Mouse (Mus musculus) heart, postnatal 10 days (tissue): ENCODE data around the gene Dohh. TPM values are rescaled to one million over a fixed set of nuclear protein-coding genes. Genes with fewer than 3 reads are reported as not detected.

ENCODE experiments used
- DNase-seq, 2 experiments: peaks; one replicate each; pipeline ENCODE4 v3.0.0; 2021
- intact Hi-C: fragments of 180-260 bp; cut with DNase I; formaldehyde crosslinking; loops from one replicate; pipeline ENCODE4 v1.15.1; 2025
- total RNA-seq, 2 experiments: library from RNA; stranded (reverse); gene quantifications; 2 replicates each; pipeline ENCODE4 v1.2.3; 2021

Dohh gene
- total RNA-seq = 10 to 100 TPM; 53.2 to 57.5 TPM

DNA sequence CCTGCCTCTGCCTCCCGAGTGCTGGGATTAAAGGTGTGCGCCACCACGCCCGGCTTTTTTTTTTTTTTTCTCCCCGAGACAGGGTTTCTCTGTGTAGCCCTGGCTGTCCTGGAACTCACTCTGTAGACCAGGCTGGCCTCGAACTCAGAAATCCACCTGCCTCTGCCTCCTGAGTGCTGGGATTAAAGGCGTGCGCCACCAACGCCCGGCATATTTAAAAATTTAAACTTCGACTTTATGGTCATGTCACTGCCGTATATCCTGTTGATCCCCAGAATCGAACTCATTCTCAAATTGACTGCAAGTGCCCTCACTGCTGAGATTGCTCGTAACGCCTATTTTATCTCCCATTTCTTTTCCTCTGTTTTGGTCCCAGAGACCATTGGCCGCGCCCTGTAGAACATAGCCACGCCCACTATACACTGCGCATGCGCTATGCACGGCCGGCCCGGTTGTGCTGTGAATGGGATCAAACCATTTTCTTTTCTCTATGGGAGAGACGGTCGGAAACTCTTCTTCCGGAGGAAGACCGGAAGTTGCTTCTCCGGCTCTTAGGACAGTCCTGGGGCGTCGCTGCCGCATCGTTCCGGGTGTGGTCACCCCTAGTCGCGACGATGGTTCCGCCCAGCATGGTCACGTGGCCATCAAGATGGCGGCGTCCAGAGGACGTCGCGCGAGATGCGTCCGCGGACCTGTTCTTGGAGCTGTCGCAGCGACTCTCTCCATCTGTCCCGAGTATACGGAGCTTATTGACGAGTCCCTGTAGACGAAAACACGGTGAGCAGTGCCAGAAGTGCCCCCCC, at the start of gene Dohh, which contains the start of gene Gm48551:
Gene Dohh, plus strand, starts transcription at position 627 of the 803 bp plus-strand sequence.
Gene Gm48551, plus strand, starts transcription at position 665 of the 803 bp plus-strand sequence.
- intact Hi-C loops = no loop called here
- DNase-seq = peak; percentile 99 to 100

GRCm38 (mm10) chr10:81335393-81336340, 48.6 kb upstream of the Dohh start:
- intact Hi-C loops = no loop called here
- DNase-seq = peak; percentile 66 to 71

- intact Hi-C loops = no loop called here
- DNase-seq = no peak
These were observed 47.7 kb upstream of the Dohh start for GRCm38 (mm10) chr10:81336558-81336957.

DNA sequence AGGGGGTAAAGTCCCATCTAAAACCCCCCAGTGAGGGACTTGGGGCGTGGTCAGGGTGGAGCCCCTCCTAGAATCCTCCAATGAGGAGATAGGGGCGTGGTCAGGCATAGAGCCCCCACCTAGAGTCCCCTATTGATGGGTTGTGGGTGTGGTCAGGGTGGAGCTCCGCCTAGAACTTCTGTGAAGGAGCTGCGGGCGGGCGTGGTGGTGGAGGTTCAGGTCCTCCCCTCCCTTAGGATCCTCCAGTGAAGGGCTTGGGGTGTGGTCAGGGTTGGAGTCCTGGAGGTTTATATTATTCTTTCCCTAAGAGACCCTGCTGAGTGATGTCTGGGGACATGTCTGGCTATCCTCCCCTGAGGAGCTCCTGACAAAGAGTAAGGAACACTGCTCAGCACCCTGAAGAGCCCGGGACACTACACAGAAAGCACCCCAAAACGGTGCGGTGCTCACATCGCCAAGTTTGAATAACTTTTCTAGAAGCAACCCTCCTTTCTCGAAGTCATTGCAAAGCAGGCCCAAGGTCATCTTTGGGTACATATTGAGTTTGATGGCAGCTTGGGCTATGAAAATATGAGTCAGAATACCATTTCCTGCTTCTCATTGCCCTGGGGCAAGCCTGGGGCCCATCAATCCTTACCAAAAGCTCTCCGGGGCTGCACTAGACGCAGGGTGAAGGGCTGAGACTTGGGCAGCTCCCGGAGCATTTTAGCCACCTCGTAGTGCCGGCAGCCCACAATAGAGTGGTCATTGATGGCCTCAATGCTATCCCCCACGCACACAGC, 43.5 kb upstream of the Dohh start:
- DNase-seq = no peak
- intact Hi-C loops = loop anchor here (2.0 kb wide), 1 partner anchor 14 kb away; no protein-coding TSS in a partner anchor

- peak; percentile 73 to 89 for DNase-seq
- intact Hi-C loops = loop anchor here (2.0 kb wide), 1 partner anchor 15 kb away; no protein-coding TSS in a partner anchor
These were observed 42.8 kb upstream of the Dohh start for GRCm38 (mm10) chr10:81341333-81341949.

DNA sequence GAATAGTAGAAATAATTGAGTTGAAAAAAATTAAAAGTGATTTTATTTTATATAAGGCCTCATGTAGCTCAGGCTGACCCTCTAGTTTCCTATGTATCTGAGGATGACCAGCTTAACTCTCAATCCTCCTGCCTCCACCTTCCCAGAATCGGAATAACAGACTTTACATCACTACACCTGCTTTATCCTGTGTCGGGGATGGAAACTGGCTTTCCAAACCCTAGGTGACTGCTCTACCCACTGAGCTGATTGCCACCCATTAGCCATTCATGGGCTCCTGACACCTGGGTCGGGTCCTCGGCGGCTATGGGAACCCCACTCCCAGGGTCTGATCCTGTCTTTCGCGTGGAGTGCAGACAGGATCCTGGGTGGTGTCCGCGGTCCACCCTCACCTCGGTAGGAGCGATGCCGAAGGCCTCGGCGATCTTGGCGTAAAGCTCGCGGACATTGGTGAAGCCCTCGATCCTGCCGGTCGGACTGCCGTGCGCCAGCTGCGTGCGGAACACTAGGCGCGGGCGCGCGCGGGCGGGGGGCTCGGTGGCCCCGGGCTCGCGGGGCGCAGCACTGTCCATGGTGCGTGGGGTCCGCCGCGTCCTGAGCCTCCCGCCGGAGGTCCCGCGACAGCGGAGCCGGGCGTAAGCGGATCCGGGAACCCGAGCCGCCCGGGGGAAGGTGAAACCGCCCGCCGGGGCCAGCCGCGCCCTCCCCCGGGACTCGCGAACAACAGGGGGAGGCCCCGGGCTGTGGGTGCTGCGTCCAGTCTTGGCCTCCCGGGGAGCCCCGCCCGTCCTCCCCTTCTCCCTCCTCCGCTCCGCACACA, 41.3 kb upstream of the Dohh start, which contains the start of gene Gipc3:
Gene Gipc3, minus strand, starts transcription at position 581 of the 820 bp plus-strand sequence.
- no peak for DNase-seq
- intact Hi-C loops = no loop called here

- intact Hi-C loops = loop anchor here (2.0 kb wide), 1 partner anchor 56 kb away; no protein-coding TSS in a partner anchor
- peak in 1 of 2 experiments; percentile 67 for DNase-seq
These were observed 39.6 kb upstream of the Dohh start for GRCm38 (mm10) chr10:81344421-81345161.

- DNase-seq = no peak
- intact Hi-C loops = loop anchor here (2.0 kb wide), 1 partner anchor 56 kb away; no protein-coding TSS in a partner anchor
These were observed 39.1 kb upstream of the Dohh start for GRCm38 (mm10) chr10:81345162-81345534.

DNA sequence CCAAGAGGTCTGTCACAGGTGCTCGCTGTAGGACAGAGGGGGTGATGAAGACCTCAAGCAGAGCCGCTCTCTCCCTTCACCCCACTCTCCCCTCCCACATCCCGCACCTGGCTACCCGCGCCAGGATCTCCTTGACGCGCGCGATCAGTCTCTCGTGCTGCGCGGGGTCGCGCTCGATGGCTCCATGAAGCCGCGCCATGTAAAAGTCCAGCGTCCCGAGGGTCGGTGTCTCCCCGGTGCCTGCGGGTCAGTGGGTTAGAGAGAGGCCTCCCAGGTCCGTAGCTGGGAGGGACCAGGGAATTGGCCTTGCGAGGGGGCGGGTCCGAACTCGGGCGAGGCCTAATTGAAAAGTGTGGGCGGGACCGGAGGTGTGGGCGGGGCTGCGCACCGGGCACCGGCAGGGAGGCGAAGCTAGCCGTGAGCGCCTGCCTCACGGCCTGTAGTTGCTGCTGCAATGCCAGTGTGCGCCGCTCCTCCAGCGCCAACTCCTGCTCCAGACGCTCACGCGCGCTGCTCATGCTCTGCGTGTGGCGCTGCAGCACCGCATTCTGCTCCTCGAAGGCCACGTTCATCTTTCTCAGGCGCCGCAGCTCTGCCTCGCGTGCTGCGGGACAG, 37.7 kb upstream of the Dohh start:
- DNase-seq = no peak
- intact Hi-C loops = no loop called here

DNA sequence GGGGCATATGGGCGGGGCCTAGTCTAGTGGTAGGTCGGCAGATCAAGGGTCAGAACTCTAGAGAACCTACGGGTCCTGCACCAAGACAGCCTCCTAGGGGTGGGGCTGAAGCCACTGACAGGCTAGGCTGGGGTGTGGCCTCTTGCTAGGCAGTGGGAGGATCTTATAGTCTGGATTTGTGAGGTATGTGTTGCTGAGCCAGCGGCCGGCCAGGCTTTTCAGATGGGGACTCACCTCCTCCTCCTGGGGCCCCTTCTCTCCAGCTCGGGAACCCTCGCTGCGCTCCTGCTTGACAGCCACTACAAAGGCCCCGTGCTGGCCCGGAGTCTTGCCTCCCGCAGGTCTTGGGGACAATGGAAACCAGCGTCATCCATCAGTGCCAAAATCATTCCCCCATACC, 35.1 kb upstream of the Dohh start:
- intact Hi-C loops = no loop called here
- peak; percentile 54 to 61 for DNase-seq

DNA sequence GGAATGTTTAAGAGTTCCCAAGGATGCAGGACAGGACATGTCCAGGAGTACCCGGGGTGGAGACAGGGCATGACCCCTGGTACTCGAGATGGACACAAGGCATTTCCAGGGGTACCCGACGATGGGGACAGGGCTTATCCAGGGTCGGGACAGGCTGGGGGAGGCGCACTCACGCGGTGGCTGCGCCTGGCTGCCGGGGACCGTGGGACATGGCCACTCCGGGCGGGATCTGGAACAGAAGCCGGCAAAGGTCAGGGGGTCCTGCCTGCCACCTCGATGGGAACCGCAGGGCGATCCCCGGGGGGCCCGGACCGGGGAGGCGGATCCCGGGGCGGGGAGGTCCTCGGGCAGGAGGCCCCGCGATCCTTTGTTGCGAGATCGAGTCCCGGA, 34.3 kb upstream of the Dohh start:
- no peak for DNase-seq
- intact Hi-C loops = no loop called here

- intact Hi-C loops = no loop called here
These were observed 33.7 kb upstream of the Dohh start, which contains the start of gene Hmg20b for GRCm38 (mm10) chr10:81350351-81351063. Gene Hmg20b, minus strand, starts transcription at chr10:81350480.

DNA sequence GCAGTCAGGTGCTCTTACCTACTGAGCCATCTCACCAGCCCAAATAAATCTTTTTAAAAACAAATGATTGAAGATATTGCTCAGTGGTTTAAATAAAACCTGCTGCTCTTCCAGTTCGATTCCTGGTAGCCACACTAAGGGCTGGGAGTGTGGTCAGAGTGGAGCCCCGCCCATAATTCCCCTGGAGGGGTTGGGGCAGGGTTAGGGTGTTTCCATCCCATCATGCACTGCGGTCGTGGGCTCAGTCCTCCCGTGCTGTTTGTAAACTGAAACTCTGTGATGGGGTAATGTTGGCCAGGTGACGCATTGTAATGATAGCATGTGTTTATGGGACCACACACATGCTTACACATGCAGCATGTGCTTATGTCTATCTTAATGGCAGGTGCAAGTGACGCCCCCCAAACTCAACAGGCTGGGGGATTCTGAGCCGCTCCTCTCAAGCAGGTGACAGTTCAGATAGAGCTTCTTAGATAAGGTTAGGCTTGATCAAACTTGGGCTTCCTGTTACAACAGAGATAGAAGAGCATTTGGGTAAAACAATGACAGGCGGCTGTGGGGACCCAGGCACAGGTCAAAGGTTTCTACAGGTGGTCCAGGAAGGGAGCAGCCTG, 32.4 kb upstream of the Dohh start:
- DNase-seq = no peak
- intact Hi-C loops = no loop called here

More at GRCm38 (mm10) chr10:81350351-81351063, 33.7 kb upstream of the Dohh start, which contains the start of gene Hmg20b:
- DNase-seq = peak; percentile 99 to 100

DNA sequence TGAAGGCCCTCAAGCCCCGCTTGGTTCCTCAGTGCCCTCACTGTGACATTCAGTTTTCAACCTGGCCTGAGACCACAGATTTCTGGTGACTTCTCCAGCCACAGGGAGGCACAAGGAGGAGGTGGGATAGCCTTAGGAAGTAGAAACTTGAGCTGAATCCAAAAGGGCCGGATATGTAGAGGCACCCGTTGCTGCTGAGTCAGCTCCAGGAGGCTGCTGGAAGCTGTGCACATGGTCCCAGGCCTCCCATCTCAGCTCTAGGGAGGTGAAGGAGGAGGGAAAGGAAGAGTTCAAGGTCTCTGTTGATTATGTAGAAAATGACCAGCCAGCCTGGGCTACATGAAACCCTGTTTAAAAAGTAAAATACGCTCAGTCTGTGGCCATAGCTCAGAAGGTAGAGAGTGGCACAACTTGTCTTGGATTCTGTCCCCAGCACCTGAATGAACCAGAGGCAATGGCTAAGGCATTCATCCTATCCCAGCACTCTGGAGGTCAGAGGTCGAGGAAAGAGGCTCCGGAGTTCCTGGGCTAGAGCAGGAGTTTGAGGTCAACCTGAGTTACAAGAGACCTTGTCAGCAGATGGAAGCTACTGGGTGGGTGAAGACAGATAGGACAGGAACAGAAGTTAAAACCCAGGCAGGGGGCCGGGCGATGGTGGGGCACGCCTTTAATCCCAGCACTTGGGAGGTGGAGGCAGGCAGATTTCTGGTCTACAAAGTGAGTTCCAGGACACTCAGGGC, 29.3 kb upstream of the Dohh start:
- no peak for DNase-seq
- intact Hi-C loops = no loop called here

DNA sequence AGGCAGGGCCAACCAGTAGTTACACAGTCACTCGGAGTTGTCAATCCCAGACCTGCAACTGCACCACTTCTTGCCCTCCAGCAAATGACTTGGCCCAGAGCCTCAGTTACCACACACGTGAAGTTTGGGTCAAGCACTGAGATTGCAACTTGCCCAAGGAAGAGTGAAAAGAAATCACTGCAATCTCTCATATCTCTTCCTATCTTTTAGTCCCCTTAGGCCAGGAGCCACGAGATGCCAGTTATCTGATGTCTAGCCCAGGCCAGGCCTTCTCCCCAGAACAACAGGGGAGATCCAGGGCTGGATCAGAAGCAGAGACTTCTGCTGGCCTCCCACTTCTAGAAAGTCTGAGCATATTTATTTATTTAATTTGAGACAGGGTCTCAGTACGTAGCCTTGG, 28.7 kb upstream of the Dohh start:
- intact Hi-C loops = no loop called here
- no peak for DNase-seq
